Mouse (Mus musculus) adrenal gland (tissue): ENCODE data around the gene Zfand4.
"Not testable (repeated sequence)": the region's sequence is repeated elsewhere in the genome, so short reads cannot be mapped to it uniquely, and the experiment has no call there.

Source experiments
- intact Hi-C: fragments of 180-260 bp; cut with DNase I; formaldehyde crosslinking; loops from one replicate; pipeline ENCODE4 v1.15.1; 2025
- long read RNA-seq, 2 experiments: library from polyadenylated mRNA; unstranded; transcript quantifications; one replicate each; pipeline ENCODE4 v2.0.0; 2020; ENCODE audit warnings: borderline replicate concordance in 1 of 2; ENCODE audit not compliant: insufficient replicate concordance in 1 of 2

Gene Zfand4
- long read RNA-seq, experiment 1, partial matches to known transcripts, result 1 of 1 reads
- long read RNA-seq, experiment 1, other reads (novel, unspliced or antisense), result 0 of 1 reads
- long read RNA-seq, experiment 2, result 0 reads

- intact Hi-C loops, result no loop called here
Observed at GRCm38 (mm10) chr6:116264018-116264651, at the start of gene Zfand4. Gene Zfand4 (plus strand): TSS chr6:116264222.

GRCm38 (mm10) chr6:116227767-116228166, 36.3 kb upstream of the Zfand4 start:
- intact Hi-C loops, result no loop called here

- intact Hi-C loops, result no loop called here
Observed at GRCm38 (mm10) chr6:116228785-116229525, 35.1 kb upstream of the Zfand4 start.

GRCm38 (mm10) chr6:116234821-116235220, 29.2 kb upstream of the Zfand4 start:
- intact Hi-C loops, result not testable (repeated sequence)

GRCm38 (mm10) chr6:116235336-116235735, 28.7 kb upstream of the Zfand4 start:
- intact Hi-C loops, result no loop called here

- intact Hi-C loops, result no loop called here
Observed at GRCm38 (mm10) chr6:116238083-116238482, 25.9 kb upstream of the Zfand4 start.

- intact Hi-C loops, result no loop called here
Observed at GRCm38 (mm10) chr6:116240371-116240770, 23.7 kb upstream of the Zfand4 start.

- intact Hi-C loops, result no loop called here
Observed at GRCm38 (mm10) chr6:116259649-116260048, 4.4 kb upstream of the Zfand4 start.

GRCm38 (mm10) chr6:116260481-116260880, 3.5 kb upstream of the Zfand4 start:
- intact Hi-C loops, result no loop called here

GRCm38 (mm10) chr6:116262824-116263223, 1.2 kb upstream of the Zfand4 start:
- intact Hi-C loops, result no loop called here

GRCm38 (mm10) chr6:116264836-116265235, 814 bp downstream of the Zfand4 start:
- intact Hi-C loops, result no loop called here

- intact Hi-C loops, result no loop called here
Observed at GRCm38 (mm10) chr6:116265603-116266002, 1.6 kb downstream of the Zfand4 start.

- intact Hi-C loops, result no loop called here
Observed at GRCm38 (mm10) chr6:116266273-116267109, 2.5 kb downstream of the Zfand4 start.

- intact Hi-C loops, result no loop called here
Observed at GRCm38 (mm10) chr6:116267110-116267423, 3.0 kb downstream of the Zfand4 start.

GRCm38 (mm10) chr6:116275695-116276094, 11.7 kb downstream of the Zfand4 start:
- intact Hi-C loops, result no loop called here

- intact Hi-C loops, result no loop called here
Observed at GRCm38 (mm10) chr6:116278679-116279317, 14.8 kb downstream of the Zfand4 start.

- intact Hi-C loops, result loop anchor here (5.0 kb wide), 1 partner anchor 141 kb away; no protein-coding TSS in a partner anchor
Observed at GRCm38 (mm10) chr6:116281014-116281413, 17.0 kb downstream of the Zfand4 start.

- intact Hi-C loops, result loop anchor here (5.0 kb wide), 1 partner anchor 140 kb away; no protein-coding TSS in a partner anchor
Observed at GRCm38 (mm10) chr6:116282546-116282945, 18.5 kb downstream of the Zfand4 start.

GRCm38 (mm10) chr6:116283280-116283679, 19.3 kb downstream of the Zfand4 start:
- intact Hi-C loops, result loop anchor here (5.0 kb wide), 1 partner anchor 139 kb away; no protein-coding TSS in a partner anchor

- intact Hi-C loops, result no loop called here
Observed at GRCm38 (mm10) chr6:116286321-116286720, 22.3 kb downstream of the Zfand4 start.
